Mouse (Mus musculus) heart, postnatal 10 days (tissue): ENCODE results near the gene Eef1a2. TPM values are rescaled to one million over a fixed set of nuclear protein-coding genes. Genes with fewer than 3 reads are reported as not detected.
"Not testable (repeated sequence)": the region's sequence is repeated elsewhere in the genome, so short reads cannot be mapped to it uniquely, and the experiment has no call there.

Experiments
- DNase-seq, 2 experiments: peaks; one replicate each; pipeline ENCODE4 v3.0.0; 2021
- intact Hi-C: fragments of 180-260 bp; cut with DNase I; formaldehyde crosslinking; loops from one replicate; pipeline ENCODE4 v1.15.1; 2025
- total RNA-seq, 2 experiments: library from RNA; stranded (reverse); gene quantifications; 2 replicates each; pipeline ENCODE4 v1.2.3; 2021

Gene Eef1a2
- total RNA-seq: 100 to 1,000 TPM; 640 to 727 TPM

- intact Hi-C loops: no loop called here
- DNase-seq: peak; percentile 62 to 66
Measured at GRCm38 (mm10) chr2:181156248-181157121, at the start of gene Eef1a2. Gene Eef1a2, minus strand, starts transcription at chr2:181157014.

DNA sequence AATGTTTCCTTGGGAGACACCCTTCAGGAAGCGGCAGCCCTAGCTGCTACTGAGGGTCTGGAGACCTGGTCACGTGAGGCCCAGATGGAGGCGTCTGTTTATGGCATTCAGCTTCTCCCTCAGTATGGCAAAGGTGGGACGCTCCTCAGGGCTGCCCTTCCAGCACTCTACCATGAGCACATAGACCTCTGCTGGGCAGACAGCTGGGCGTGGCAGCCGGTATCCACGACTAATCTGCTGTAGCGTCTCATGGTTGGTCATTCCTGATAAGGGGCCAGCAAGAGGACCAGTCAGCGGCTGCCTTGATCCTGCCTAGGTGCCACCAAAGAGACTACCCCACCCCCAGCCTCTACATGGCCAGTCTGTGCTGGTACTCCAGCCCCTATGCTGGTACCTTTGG, 49.3 kb upstream of the Eef1a2 start:
- intact Hi-C loops: no loop called here
- no peak for DNase-seq

DNA sequence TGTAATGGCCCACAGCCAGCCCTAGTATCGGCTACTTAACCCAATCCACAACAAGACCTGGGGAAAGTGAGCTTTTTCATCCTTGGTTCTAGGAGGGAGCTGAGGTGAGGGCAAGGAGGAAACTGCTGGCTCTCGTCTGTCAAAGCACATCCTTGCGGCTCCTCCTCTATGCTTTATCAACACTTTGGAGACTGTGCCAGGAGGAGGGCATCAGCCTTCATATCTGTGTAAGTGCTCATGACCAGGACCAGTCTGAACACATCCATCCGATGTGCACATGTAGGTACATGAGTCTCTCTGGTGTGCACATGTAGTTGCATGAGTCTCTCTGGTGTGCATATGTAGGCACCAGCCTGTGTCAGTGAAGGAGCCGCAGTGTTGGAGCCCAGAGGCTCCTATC, 48.9 kb upstream of the Eef1a2 start:
- DNase-seq: no peak
- intact Hi-C loops: no loop called here

- intact Hi-C loops: no loop called here
Measured at GRCm38 (mm10) chr2:181202886-181203285, 46.1 kb upstream of the Eef1a2 start.

DNA sequence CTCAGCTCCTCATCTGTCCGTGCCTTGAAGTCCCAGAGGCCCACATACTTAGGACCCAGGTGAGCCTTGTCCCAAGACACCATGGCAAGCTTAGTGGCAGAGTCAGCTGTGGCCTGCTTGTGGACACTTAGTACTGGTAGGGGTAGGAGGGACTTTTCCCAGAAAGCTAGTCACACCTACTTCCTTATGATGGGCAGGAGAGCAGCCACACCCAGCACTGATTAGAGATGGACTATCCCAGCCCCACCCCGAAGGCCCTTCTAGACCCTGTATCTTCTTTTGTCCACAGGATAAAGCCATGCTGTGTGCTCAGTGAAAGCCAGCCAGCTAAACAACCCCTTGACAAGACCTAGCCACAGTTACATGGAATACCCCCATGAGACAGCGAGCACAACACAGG, 45.6 kb upstream of the Eef1a2 start, which contains the start of gene Ptk6:
Ptk6 (minus strand) TSS at position 368 of the 400 bp plus-strand sequence.
- intact Hi-C loops: no loop called here

More at GRCm38 (mm10) chr2:181202886-181203285, 46.1 kb upstream of the Eef1a2 start:
- no peak for DNase-seq

DNA sequence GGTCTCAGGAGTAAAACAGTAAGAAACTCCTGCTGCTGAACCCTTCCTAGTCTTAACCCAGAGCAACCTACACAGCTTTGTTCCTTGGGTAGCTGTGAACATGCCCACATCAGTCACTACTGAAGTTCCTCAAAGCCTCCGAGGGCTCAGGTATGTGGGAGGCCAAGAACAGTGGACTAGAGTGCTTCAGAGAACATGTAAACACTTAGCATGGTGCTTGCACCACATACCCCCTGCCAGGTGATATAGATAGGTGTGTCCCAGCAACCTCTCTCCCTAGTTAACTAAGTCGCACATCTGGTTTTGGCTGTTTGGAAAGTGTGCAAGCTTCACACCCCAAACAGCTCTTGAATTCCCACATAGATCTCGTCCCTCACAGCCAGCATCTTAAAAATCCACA, 44.8 kb upstream of the Eef1a2 start:
- intact Hi-C loops: no loop called here
- DNase-seq: no peak

More for the DNA sequence above, 45.6 kb upstream of the Eef1a2 start, which contains the start of gene Ptk6:
- no peak for DNase-seq

DNA sequence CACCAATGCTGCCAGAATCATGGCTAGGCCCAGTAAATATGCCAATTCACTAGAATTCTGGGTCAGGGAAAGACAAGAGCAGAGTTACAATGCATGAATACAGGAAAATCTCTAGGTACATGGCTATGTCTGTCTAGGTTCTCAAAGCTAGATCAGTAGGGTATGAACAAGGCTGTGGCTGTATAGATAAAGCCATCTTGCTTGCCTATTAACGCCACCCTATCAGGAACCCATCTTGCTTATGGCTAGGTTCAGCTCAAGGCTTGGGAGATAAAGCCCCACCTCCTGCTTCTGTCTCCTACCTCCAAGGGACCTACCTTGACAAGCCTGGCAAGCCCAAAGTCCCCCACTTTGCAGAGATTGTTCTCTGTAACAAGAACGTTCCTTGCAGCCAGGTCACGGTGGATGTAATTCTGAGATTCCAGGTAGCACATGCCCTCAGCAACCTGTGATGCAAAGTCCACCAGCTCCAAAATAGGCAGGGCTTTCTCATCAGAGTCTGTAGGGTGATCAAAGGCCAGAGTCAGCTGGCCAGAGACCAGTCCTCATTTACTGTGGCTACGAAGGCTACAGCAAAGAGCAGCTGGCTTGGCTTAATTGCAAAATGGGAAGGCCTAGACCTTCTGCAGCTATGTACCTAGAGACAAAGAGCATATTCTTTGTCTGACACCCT, 40.0 kb upstream of the Eef1a2 start:
- DNase-seq: no peak
- intact Hi-C loops: no loop called here

DNA sequence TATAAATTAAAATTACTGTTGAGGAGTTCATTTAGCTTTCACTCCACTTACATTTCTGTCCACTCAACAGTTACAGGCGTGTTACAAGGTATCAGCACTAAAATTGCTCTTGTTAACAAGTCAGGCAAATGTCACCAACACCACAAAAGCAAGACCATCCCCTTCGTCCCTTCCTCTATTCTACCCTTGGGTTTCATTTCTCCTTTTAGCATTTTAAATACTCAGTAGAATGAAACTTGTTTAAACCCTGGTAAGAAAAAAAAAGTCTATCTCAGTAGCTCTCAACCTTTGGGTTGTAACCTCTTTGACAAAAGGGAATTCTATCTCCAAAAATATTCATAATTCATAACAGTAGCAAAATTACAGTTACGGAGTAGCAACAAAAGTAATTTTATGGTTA, 36.2 kb upstream of the Eef1a2 start:
- intact Hi-C loops: no loop called here
- DNase-seq: no peak

DNA sequence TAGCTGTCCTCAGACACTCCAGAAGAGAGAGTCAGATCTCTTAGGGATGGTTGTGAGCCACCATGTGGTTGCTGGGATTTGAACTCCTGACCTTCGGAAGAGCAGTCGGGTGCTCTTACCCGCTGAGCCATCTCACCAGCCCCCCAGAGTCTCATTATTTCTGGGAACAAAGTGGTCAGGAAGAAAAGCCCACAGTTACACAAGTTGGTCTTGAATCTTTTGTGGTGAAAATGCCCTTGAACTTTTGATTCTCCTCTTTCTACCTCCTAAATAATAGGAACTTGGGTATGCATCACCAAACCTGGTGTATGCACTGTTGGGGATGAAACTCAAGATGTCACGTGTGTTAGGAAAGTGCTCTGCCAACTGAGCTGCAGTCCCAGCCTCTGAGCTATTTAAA, 35.1 kb upstream of the Eef1a2 start:
- intact Hi-C loops: no loop called here

DNA sequence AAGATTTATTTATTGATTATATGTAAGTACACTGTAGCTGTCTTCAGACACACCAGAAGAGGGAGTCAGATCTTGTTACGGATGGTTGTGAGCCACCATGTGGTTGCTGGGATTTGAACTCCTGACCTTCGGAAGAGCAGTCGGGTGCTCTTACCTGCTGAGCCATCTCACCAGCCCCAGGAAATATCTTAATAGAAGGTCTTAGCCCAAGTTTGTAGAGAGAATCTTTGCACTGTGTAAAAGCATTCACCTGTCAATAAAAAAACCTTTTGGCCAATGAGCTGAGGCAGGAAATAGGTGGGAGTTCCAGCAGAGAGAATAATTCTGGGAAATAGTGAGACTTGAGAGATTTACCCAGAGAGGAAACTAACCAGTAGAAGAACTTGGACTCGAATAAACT, 34.6 kb upstream of the Eef1a2 start:
- intact Hi-C loops, DNase-seq: not testable (repeated sequence)

More for the DNA sequence above, 35.1 kb upstream of the Eef1a2 start:
- no peak for DNase-seq

DNA sequence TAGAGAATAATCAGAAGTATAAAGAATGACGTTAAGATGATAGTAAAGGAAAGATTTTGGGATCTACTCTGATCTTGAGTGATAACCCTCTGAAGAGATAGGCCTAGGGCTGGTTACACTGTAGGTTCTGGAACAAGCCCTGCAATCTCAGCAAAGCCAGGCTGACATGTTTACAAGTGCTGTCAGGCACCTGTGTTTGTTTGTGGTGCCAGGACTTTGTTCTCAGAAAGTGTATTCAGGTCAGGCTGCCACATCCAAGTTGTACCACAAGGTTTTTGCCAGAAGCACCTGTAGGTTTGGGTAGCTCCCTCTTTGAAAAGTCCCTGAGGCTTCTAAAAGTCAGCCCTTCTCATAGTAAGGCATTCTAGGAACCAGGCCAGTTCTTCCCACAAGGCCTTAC, 32.5 kb upstream of the Eef1a2 start:
- no peak for DNase-seq
- intact Hi-C loops: loop anchor here (5.0 kb wide), 2 partner anchors 53 to 308 kb away; partner anchors contain the start of genes Helz2 and Tpd52l2

GRCm38 (mm10) chr2:181188681-181189080, 31.9 kb upstream of the Eef1a2 start:
- peak; percentile 15 to 29 for DNase-seq
- intact Hi-C loops: loop anchor here (5.0 kb wide), 2 partner anchors 54 to 309 kb away; partner anchors contain the start of genes Helz2 and Tpd52l2

DNA sequence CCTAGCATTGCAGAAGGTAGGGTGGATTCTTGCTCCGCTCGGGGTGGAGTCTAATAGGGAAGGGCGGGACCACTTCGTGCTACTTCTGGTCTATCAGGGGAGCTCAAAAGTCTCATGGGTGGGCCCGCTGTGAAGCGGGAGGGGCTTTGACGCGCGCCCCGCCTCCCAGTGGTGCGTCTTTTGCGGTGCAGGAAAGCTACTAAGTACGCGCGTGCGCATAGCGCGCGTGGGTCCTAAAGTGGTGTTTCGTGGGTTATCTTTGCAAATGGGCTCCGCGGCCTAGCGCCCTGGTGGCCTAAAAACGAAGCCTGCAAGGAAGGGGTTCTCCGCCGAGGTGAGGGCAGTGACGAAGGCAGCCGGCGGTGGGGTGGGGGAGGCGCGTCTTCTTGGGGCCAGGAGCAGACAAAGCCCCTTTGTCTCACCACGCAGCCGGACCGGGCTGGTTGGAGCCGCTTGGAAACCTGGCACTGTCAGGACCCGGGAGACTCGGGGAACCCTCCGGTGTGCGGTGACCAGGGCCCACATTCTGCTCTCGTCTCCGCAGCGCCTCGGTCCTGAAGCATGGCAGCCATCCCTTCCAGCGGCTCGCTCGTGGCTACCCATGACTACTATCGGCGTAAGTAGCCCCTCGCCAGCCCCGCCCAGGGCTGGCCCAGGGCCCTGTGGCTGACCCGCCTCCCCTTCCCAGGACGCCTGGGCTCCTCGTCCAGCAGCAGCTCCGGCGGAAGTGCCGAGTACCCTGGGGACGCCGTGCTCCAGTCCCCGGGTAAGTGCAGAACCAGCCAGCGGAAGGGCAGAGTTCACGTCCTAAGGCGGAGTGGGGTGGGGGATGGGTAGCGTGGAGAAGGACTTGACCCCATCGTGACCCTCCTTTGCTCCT, 30.5 kb upstream of the Eef1a2 start, which contains the start of gene Ppdpf:
Ppdpf (plus strand) TSS at position 127 of the 880 bp plus-strand sequence.
- DNase-seq: peak; percentile 93 to 94
- intact Hi-C loops: loop anchor here (1.0 to 5.0 kb wide), 4 partner anchors 33 to 310 kb away; partner anchors contain the start of genes Fndc11, Helz2 and Tpd52l2

DNA sequence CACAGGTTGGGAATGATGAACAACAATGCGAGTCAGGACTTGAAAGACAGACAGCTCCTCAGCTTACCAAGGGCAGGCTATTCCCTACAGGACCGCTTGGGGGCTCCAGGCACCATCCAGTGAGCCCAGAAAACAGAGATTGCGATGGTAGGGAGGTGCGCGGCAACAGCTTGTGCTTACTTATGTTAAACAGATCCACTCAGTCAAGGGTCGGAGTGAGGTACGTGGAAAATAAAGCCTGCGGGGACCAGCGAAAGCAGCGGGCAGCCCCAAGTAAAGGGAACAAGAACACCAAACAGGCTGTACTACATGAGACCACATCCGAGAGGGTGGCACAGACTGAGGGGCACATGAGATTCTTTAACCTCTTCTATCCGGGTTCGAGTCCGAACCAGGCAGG, 29.8 kb upstream of the Eef1a2 start:
- intact Hi-C loops: loop anchor here (1.0 to 5.0 kb wide), 5 partner anchors 34 to 311 kb away; partner anchors contain the start of genes Fndc11, Helz2 and Tpd52l2
- DNase-seq: peak; percentile 92

GRCm38 (mm10) chr2:181180898-181181297, 24.1 kb upstream of the Eef1a2 start:
- DNase-seq: peak; percentile 10 to 12
- intact Hi-C loops: no loop called here

DNA sequence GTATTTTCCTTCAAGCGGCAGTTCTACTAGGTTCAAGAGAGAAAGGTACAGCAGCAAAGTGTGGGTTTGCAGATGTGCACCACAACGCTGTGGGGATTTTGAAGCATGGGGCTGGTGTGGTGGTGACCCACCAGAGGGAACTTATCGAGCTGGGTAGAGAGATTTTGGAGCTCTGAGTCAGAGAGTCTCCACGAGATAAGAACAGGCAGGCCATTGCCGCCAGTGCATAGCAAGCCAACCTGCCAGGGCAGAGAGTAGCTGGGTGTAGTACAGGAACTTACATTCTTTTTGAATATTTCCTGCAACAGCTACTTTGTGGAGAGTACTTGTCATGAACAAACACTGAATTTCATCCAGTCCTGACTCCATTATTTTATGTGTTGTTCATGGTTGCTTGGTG, 21.7 kb upstream of the Eef1a2 start:
- intact Hi-C loops: no loop called here
- no peak for DNase-seq

GRCm38 (mm10) chr2:181178015-181178414, 21.2 kb upstream of the Eef1a2 start:
- DNase-seq: no peak
- intact Hi-C loops: no loop called here

GRCm38 (mm10) chr2:181174646-181175045, 17.8 kb upstream of the Eef1a2 start:
- intact Hi-C loops: no loop called here
- no peak for DNase-seq

GRCm38 (mm10) chr2:181166469-181166868, 9.7 kb upstream of the Eef1a2 start:
- intact Hi-C loops: no loop called here

GRCm38 (mm10) chr2:181160821-181161220, 4.0 kb upstream of the Eef1a2 start:
- no peak for DNase-seq
- intact Hi-C loops: no loop called here

More at GRCm38 (mm10) chr2:181166469-181166868, 9.7 kb upstream of the Eef1a2 start:
- no peak for DNase-seq
